20 mouse cellular contexts compared by ENCODE assay signal in genomic region chr6:5079108-5079507, GRCm38 (mm10).
A peak's percentile ranks its signal among the peaks of the same experiment; 100 is the strongest.
DNase-seq lines count a peak whose midpoint lies in the region; ATAC-seq and TF ChIP-seq lines count a peak whose summit lies in the region.
"Had no signal": no experiment of that assay in that cellular context is flagged by ENCODE, and none has a peak within 500 bp of the region (broad histone marks: within the 10 kb centered on the region; RNA-seq: fewer than 3 reads in every experiment).

No protein-coding gene starts in this region.

- no peak for DNase-seq in liver, embryonic 11.5 days (ENCODE audit: low spot score)
- DNase-seq in liver, postnatal 0 days, result no peak
- DNase-seq in c-Kit-positive CD71-positive TER-119-negative erythroid progenitor cells, embryonic 14.5 days (ENCODE audit: low read depth), result peak; percentile 17
- no peak for DNase-seq in lung, postnatal 25 days (ENCODE audit: low spot score)
- DNase-seq in embryo, embryonic 9.5 days (ENCODE audit: extremely low spot score), result no peak
- no peak for DNase-seq in kidney, adult 8-10 months
- DNase-seq: adrenal gland, postnatal 14 days; cerebellum, adult 11 months; cerebellum, adult 8-10 months; cerebellum, postnatal 25 days; gastrocnemius, postnatal 10 days; heart, adult 2 months had no signal

- TF ChIP-seq CTCF in liver, postnatal 0 days (IDR thresholded peaks at IDR 0.05; ENCODE audit: low read depth), result no peak

- 57% methylated on average over 1 of the region's 1 CpGs for WGBS in liver, embryonic 11.5 days
- 70% methylated on average over 1 of the region's 1 CpGs for WGBS in liver, postnatal 0 days (ENCODE audit: insufficient replicate concordance)
- 46% methylated on average over 1 of the region's 1 CpGs for WGBS in liver, embryonic 15.5 days (ENCODE audit: insufficient replicate concordance)

- TF ChIP-seq EP300 in liver, postnatal 0 days (IDR thresholded peaks at IDR 0.05; ENCODE audit: low read depth), result no peak

- peaks cover 2% of the 10 kb centered on the region; the same call in 1 of the 2 replicates for H3K36me3 ChIP-seq in liver, embryonic 11.5 days (ENCODE audit: control insufficient read depth, insufficient read depth, low read length)
- no peaks in the 10 kb centered on the region for H3K36me3 ChIP-seq in liver, postnatal 0 days (replicated peaks; ENCODE audit: insufficient read depth, low read length)
- H3K36me3 ChIP-seq in liver, embryonic 15.5 days (replicated peaks), result no peaks in the 10 kb centered on the region
- H3K36me3 ChIP-seq: forebrain, embryonic 15.5 days; heart, embryonic 15.5 days had no signal

- ATAC-seq in liver, embryonic 11.5 days (replicated peaks; ENCODE audit: low FRiP score), result peak; percentile 75
- ATAC-seq in liver, postnatal 0 days, result no peak
- peak; percentile 71 for ATAC-seq in erythroid progenitor cell, adult 5-6 weeks (replicated peaks; ENCODE audit: low FRiP score, poor library complexity, severe bottlenecking)
- ATAC-seq in liver, embryonic 15.5 days (ENCODE audit: insufficient read depth), result peak; percentile 76
- ATAC-seq: forebrain, embryonic 15.5 days had no signal

- peaks cover 11% of the 10 kb centered on the region for H3K4me1 ChIP-seq in liver, embryonic 11.5 days (replicated peaks; ENCODE audit: control insufficient read depth, insufficient read depth, low read length)
- H3K4me1 ChIP-seq in liver, postnatal 0 days (ENCODE audit: insufficient read depth), result peaks cover 5% of the 10 kb centered on the region
- H3K4me1 ChIP-seq in liver, embryonic 15.5 days (replicated peaks), result peaks cover 12% of the 10 kb centered on the region
- H3K4me1 ChIP-seq: forebrain, embryonic 15.5 days had no signal

- no peak overlapping the region for H3K9ac ChIP-seq in liver, embryonic 11.5 days (ENCODE audit: low read depth, low read length)
- no peak overlapping the region for H3K9ac ChIP-seq in liver, postnatal 0 days (replicated peaks)
- H3K9ac ChIP-seq in liver, embryonic 15.5 days, result no peak overlapping the region
- H3K9ac ChIP-seq: forebrain, embryonic 15.5 days; heart, embryonic 15.5 days; hindbrain, embryonic 14.5 days had no signal

- H3K27me3 ChIP-seq in liver, embryonic 11.5 days (replicated peaks; ENCODE audit: control insufficient read depth, insufficient read depth, low read length), result no peaks in the 10 kb centered on the region
- no peaks in the 10 kb centered on the region for H3K27me3 ChIP-seq in liver, postnatal 0 days (ENCODE audit: insufficient read depth, low read length)
- H3K27me3 ChIP-seq in liver, embryonic 15.5 days, result no peaks in the 10 kb centered on the region
- H3K27me3 ChIP-seq: forebrain, embryonic 15.5 days; heart, embryonic 15.5 days had no signal

- no peaks in the 10 kb centered on the region for H3K9me3 ChIP-seq in liver, embryonic 11.5 days (ENCODE audit: control insufficient read depth, low read length)
- H3K9me3 ChIP-seq in liver, postnatal 0 days (ENCODE audit: low read length), result no peaks in the 10 kb centered on the region
- no peaks in the 10 kb centered on the region for H3K9me3 ChIP-seq in liver, embryonic 15.5 days (replicated peaks)
- H3K9me3 ChIP-seq: forebrain, embryonic 15.5 days; heart, embryonic 15.5 days had no signal

- no peak overlapping the region for H3K4me3 ChIP-seq in liver, embryonic 11.5 days (ENCODE audit: low read depth, low read length)
- H3K4me3 ChIP-seq in liver, postnatal 0 days (ENCODE audit: low read depth, low read length), result no peak overlapping the region
- H3K4me3 ChIP-seq in liver, embryonic 15.5 days (replicated peaks), result no peak overlapping the region
- H3K4me3 ChIP-seq: erythroblast, embryonic 14.5 days; forebrain, embryonic 15.5 days; heart, adult 2 months; heart, embryonic 15.5 days; hindbrain, embryonic 10.5 days had no signal

- H3K27ac ChIP-seq in liver, embryonic 11.5 days (ENCODE audit: low read depth, low read length), result no peak overlapping the region
- H3K27ac ChIP-seq in liver, postnatal 0 days (ENCODE audit: low read depth), result no peak overlapping the region
- H3K27ac ChIP-seq in liver, embryonic 15.5 days (replicated peaks), result no peak overlapping the region
- H3K27ac ChIP-seq: forebrain, embryonic 15.5 days; heart, adult 2 months; heart, embryonic 15.5 days; hindbrain, embryonic 14.5 days had no signal

- H3K4me2 ChIP-seq in liver, embryonic 11.5 days, result no peak overlapping the region
- H3K4me2 ChIP-seq in liver, postnatal 0 days (ENCODE audit: low read depth, low read length), result no peak overlapping the region
- no peak overlapping the region for H3K4me2 ChIP-seq in liver, embryonic 15.5 days
- H3K4me2 ChIP-seq: forebrain, embryonic 15.5 days; heart, embryonic 11.5 days; heart, embryonic 15.5 days; hindbrain, embryonic 14.5 days had no signal
